Mouse (Mus musculus): Measurements from ENCODE around the gene Cmc4. TPM values are rescaled to one million over a fixed set of nuclear protein-coding genes. Genes with fewer than 3 reads are reported as not detected.

Cmc4 gene
- 3.4 and 6.8 TPM in 2 replicates for polyA plus RNA-seq (2012; rRNA removed; ENCODE audit: low replicate concordance)

DNA sequence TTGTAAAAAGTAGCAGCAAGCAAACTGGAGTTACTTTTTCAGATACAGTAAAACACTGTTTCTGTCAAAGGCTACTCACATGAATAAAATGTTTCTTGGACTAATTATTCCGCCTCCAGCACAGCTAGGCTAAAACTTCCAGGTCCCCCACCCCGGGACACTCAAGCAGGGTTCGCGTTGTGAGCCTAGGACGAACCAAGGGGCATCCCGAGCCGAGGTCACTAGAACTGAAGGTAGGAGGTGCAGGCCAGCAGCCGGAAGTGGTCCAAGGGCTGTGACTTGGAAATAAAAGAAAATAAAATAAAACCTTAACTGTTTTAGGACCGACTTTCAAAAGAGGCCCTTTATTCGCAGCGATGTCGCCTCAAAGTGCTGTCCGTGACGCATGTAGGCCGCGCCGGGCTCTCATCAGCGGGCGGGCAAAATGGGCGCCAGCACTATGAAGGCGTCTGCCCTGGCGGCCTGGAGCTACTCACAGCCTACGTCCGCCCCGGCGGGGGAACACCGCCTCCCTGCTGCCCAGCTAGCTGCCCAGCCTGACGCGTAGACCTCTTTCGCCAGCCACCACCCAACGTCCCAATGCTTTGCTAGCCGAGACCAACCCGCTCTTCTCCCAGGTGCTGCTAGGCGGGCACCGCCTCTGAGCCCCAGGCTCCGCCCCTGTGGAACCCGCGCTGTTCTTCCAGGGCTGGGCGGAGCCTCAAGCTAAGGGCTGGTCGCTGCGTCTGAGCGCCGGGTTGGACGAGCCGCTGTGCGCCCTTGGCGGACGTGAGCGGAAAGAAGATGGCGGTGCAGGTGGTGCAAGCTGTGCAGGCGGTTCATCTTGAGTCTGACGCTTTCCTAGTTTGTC, at the start of gene Cmc4, which contains the start of the genes Mtcp1 and Brcc3:
TSS of gene Cmc4 (minus strand) at position 649 of the 850 bp plus-strand sequence.
TSS of gene Mtcp1 (minus strand) at position 653 of the 850 bp plus-strand sequence.
TSS of gene Brcc3 (plus strand) at position 693 of the 850 bp plus-strand sequence.

DNA sequence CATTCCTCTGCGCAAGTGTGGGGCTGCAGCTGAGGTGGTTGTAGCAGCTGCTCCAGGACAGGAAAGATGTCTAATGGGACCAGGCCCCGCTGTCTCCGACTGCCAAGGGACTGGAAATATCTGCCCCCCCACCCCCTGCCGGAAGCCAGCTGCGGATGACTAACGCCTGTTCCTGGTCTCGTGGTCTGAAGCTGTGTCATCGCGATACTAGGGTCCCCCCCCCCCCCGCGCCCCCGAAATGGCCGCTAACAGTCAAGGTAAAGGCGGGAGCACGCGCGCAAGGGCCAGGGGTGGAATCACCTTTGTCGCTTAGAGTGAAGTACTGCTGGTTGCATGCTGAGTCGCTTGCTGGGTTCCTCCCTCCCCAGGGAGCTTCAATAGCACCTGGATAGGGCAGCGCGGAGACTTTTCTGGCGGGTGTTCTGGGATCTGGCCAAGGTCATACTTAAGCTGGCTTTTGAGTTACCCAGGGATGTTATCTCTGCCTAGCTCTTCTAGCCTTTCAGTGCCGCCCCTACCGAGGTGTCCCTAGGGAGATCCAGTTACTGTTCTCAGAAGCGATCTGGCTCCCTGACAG, 34.1 kb downstream of the Cmc4 start, which contains the start of the genes Fundc2 and F8:
TSS of gene Fundc2 (plus strand) at position 205 of the 577 bp plus-strand sequence.
TSS of gene F8 (minus strand) at position 421 of the 577 bp plus-strand sequence.

Other genes starting within 250 kb of the Cmc4 start
- gene Fundc2, start 34.2 kb downstream of the Cmc4 start, polyA plus RNA-seq (2012; rRNA removed; ENCODE audit: low replicate concordance): 14.5 and 16.3 TPM in 2 replicates
- 0.77 and 1.8 TPM in 2 replicates for gene F8, start 34.0 kb downstream of the Cmc4 start, polyA plus RNA-seq (2012; rRNA removed; ENCODE audit: low replicate concordance)
- gene Mtcp1, start within 50 bp of the Cmc4 start, polyA plus RNA-seq (2012; rRNA removed; ENCODE audit: low replicate concordance): 6.7 and 7.5 TPM in 2 replicates
- gene Brcc3, start within 50 bp of the Cmc4 start, polyA plus RNA-seq (2012; rRNA removed; ENCODE audit: low replicate concordance): 7.8 and 9.4 TPM in 2 replicates
- 3.2 and 4.8 TPM in 2 replicates for gene Vbp1, start 97.7 kb upstream of the Cmc4 start, polyA plus RNA-seq (2012; rRNA removed; ENCODE audit: low replicate concordance)
- gene Rab39b, start 161.6 kb upstream of the Cmc4 start, polyA plus RNA-seq (2012; rRNA removed; ENCODE audit: low replicate concordance): 0.07 and 0.58 TPM in 2 replicates